Mouse (Mus musculus) cortical plate, adult 2 months (tissue): ENCODE results near the gene Aspm. TPM values are rescaled to one million over a fixed set of nuclear protein-coding genes. Genes with fewer than 3 reads are reported as not detected.

Experiments
- H3K27ac ChIP-seq: fragments of 200-500 bp; 2 replicates; pipeline ENCODE4 v1.5.1; 2012; ENCODE audit warnings: low read length, control low read depth, inconsistent platforms; ENCODE audit not compliant: insufficient read depth
- H3K4me1 ChIP-seq: fragments of 200-500 bp; 2 replicates; pipeline ENCODE4 v1.6.1; 2011; ENCODE audit warnings: low read length; ENCODE audit not compliant: control insufficient read depth, insufficient read depth
- H3K4me3 ChIP-seq: fragments of 200-500 bp; 2 replicates; pipeline ENCODE4 v1.5.1; 2011; ENCODE audit warnings: mild to moderate bottlenecking, low read length, control low read depth; ENCODE audit not compliant: insufficient read depth
- CTCF ChIP-seq: fragments of 200-500 bp; IDR thresholded peaks from 2 replicates; pipeline ENCODE4 v1.5.1; 2011; ENCODE audit warnings: mild to moderate bottlenecking, control low read depth, low read length; ENCODE audit not compliant: insufficient read depth; ENCODE audit errors: extremely low read depth
- POLR2A ChIP-seq: fragments of 200-500 bp; IDR thresholded peaks from 2 replicates; pipeline ENCODE4 v1.6.1; 2011; ENCODE audit warnings: mild to moderate bottlenecking, low read length, control low read depth; ENCODE audit not compliant: insufficient read depth; ENCODE audit errors: extremely low read depth
- polyA plus RNA-seq: library from polyadenylated mRNA; depleted of rRNA; stranded (reverse); fragments of >200 nt; gene quantifications from 2 replicates; pipeline ENCODE4 v1.2.3, GENCODE M21; 2012; rRNA removed

Aspm gene
- polyA plus RNA-seq, 1 experiment = 0.27 TPM

DNA sequence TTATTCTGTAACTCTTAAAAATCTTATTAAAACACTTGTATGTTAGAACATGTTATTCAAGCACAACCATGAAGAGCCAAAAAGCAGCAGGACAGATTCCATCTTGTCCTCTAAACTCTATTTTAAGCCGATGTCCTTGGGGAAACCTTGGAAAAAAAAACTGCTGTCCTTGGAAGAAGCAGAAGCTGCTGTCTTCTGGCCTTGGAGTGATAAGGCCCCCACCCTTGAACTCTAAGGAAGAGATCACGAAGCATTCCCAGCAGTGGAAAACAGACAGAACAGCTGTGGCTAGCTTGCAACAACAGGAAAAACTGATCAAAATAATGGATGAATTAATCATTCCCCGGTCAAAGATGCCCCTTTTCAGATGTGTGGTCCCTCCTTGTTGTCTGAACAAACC, 41.6 kb downstream of the Aspm start:
- no peak overlapping the region for H3K27ac ChIP-seq
- no peak for TF ChIP-seq CTCF
- TF ChIP-seq POLR2A = no peak
- H3K4me3 ChIP-seq = no peak overlapping the region
- H3K4me1 ChIP-seq = no peaks in the 10 kb centered on the region

GRCm38 (mm10) chr1:139499751-139500150, 45.2 kb downstream of the Aspm start:
- Histone ChIP-seq H3K4me3 (no peak overlapping the region), H3K4me1 (no peaks in the 10 kb centered on the region), H3K27ac (no peak overlapping the region)
- TF ChIP-seq POLR2A (no peak), CTCF (no peak)

DNA sequence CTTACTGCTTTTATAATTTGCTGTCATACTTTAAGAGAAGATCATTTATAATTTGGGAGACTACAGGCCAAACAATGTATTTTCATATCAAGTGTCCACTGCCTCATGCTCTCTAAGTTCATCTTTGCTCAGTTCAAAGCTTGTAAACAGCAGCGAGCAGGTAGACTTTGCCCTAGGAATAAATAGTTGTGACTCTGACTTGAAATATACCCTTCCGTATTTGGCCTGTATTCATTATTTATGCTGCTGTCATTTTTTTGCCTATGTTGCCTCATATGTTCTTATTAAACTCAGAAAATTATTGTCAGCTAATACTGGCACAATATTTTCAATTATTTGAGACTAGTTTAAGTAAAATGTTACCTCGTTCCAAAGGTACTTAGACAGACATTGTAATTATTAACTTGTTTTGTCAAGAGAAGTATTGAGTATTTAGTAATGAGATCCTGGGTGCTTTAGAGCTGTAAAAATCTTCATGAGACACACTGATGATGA, 46.7 kb downstream of the Aspm start, which contains the start of gene F13b:
F13b (plus strand) TSS at position 445 of the 495 bp plus-strand sequence.
- Histone ChIP-seq H3K4me1 (no peaks in the 10 kb centered on the region), H3K4me3 (no peak within 1 kb of the TSS), H3K27ac (no peak within 1 kb of the TSS)
- TF ChIP-seq CTCF (no peak), POLR2A (no peak)

GRCm38 (mm10) chr1:139514556-139514955, 60.0 kb downstream of the Aspm start:
- no peaks in the 10 kb centered on the region for H3K4me1 ChIP-seq
- TF ChIP-seq POLR2A (no peak), CTCF (no peak)
- H3K27ac ChIP-seq = no peak overlapping the region
- H3K4me3 ChIP-seq = no peak overlapping the region

Other genes with a start within 250 kb of the Aspm start
- 0.13 and 0.21 TPM in 2 replicates for gene Crb1, start 77.7 kb upstream of the Aspm start, polyA plus RNA-seq
- gene Zbtb41, start 32.5 kb upstream of the Aspm start, polyA plus RNA-seq = 7.0 and 7.6 TPM in 2 replicates
- gene F13b, start 46.9 kb downstream of the Aspm start, polyA plus RNA-seq = not detected in 2 replicates
- gene Cfhr1, start 105.5 kb downstream of the Aspm start, polyA plus RNA-seq = not detected in 2 replicates